Mouse (Mus musculus) adrenal gland, postnatal 36 days (tissue): ENCODE results near the gene Gm14296. TPM values are rescaled to one million over a fixed set of nuclear protein-coding genes. Genes with fewer than 3 reads are reported as not detected.
"Not testable (repeated sequence)": the region's sequence is repeated elsewhere in the genome, so short reads cannot be mapped to it uniquely, and the experiment has no call there.

Experiments used
- DNase-seq, 2 experiments: peaks; one replicate each; pipeline ENCODE4 v3.0.0; 2021; ENCODE audit warnings: mixed read lengths in 1 of 2
- long read RNA-seq, 2 experiments: library from polyadenylated mRNA; stranded (forward); transcript quantifications; one replicate each; pipeline ENCODE4 v2.0.0; 2021; ENCODE audit warnings: borderline sequencing depth in 2 of 2
- total RNA-seq, 2 experiments: library from RNA; stranded (reverse); gene quantifications; 2 replicates each; pipeline ENCODE4 v1.2.3; 2021

Gm14296 gene
- total RNA-seq, result 1 to 10 TPM; 6.9 to 9.8 TPM
- long read RNA-seq, experiment 1, partial matches to known transcripts, result 1 of 4 reads
- long read RNA-seq, experiment 1, other reads (novel, unspliced or antisense), result 1 of 4 reads
- long read RNA-seq, experiment 2, partial matches to known transcripts, result 1 of 1 reads
- long read RNA-seq, experiment 2, other reads (novel, unspliced or antisense), result 0 of 1 reads

- not testable (repeated sequence) for DNase-seq
Measured at GRCm38 (mm10) chr2:176927709-176928108, at the start of gene Gm14296. TSS of gene Gm14296 (minus strand) at chr2:176927809.

GRCm38 (mm10) chr2:176905464-176905863, 22.1 kb downstream of the Gm14296 start:
- DNase-seq, result not testable (repeated sequence)

Other genes with a start within 250 kb of the Gm14296 start
- gene Gm14305, start 219.5 kb downstream of the Gm14296 start, total RNA-seq, result 10 to 100 TPM in 1 of 2 experiments, 1 to 10 TPM in 1; 9.0 to 14.2 TPM
- gene Gm14295, start 129.2 kb downstream of the Gm14296 start, total RNA-seq, result 10 to 100 TPM in 1 of 2 experiments, 1 to 10 TPM in 1; 9.1 to 13.8 TPM
- gene Gm14408, start 96.7 kb downstream of the Gm14296 start, total RNA-seq, result not detected
- gene Gm14419, start 73.1 kb upstream of the Gm14296 start, total RNA-seq, result 10 to 100 TPM; 28.0 to 38.1 TPM
- 1 to 10 TPM in 1 of 2 experiments, under 1 TPM in 1; 0.26 to 1.2 TPM for gene Gm14401, start 146.5 kb upstream of the Gm14296 start, total RNA-seq